Mouse (Mus musculus) embryonic facial prominence, embryonic 14.5 days (tissue): Measurements from ENCODE around the gene Ubap2. TPM values are rescaled to one million over a fixed set of nuclear protein-coding genes. Genes with fewer than 3 reads are reported as not detected.

Experiments
- ATAC-seq: fragments of 200-750 bp; cut with Nextera tagmentation; 2 replicates; pipeline ENCODE4 v1.8.0; 2017; ENCODE audit warnings: low read depth, moderate number of reproducible peaks, moderate TSS enrichment
- DNase-seq: peaks from one replicate; pipeline ENCODE4 v3.0.0-alpha.2; 2015; ENCODE audit warnings: low spot score
- H3K27ac ChIP-seq: fragments of 300-500 bp; sonication (generic); replicated peaks from 2 replicates; pipeline ENCODE4 v1.5.1; 2014; ENCODE audit warnings: low read depth, mild to moderate bottlenecking, low read length, moderate library complexity
- H3K27me3 ChIP-seq: fragments of 300-500 bp; sonication (generic); replicated peaks from 2 replicates; pipeline ENCODE4 v1.6.1; 2014; ENCODE audit warnings: low read length; ENCODE audit not compliant: control insufficient read depth, insufficient read depth
- H3K36me3 ChIP-seq: fragments of 300-500 bp; sonication (generic); 2 replicates; pipeline ENCODE4 v1.6.1; 2014; ENCODE audit warnings: low read length, mixed read lengths; ENCODE audit not compliant: control insufficient read depth, insufficient read depth
- H3K4me1 ChIP-seq: fragments of 300-500 bp; sonication (generic); 2 replicates; pipeline ENCODE4 v1.6.1; 2014; ENCODE audit warnings: antibody characterized with exemption, low read length; ENCODE audit not compliant: control insufficient read depth, insufficient read depth
- H3K4me2 ChIP-seq: fragments of 300-500 bp; sonication (generic); 2 replicates; pipeline ENCODE4 v1.6.1; 2014; ENCODE audit warnings: low read depth, mild to moderate bottlenecking, low read length, moderate library complexity, mixed read lengths
- H3K4me3 ChIP-seq: fragments of 300-500 bp; sonication (generic); 2 replicates; pipeline ENCODE4 v1.5.1; 2014; ENCODE audit warnings: low read depth, mild to moderate bottlenecking, low read length
- H3K9ac ChIP-seq: fragments of 300-500 bp; sonication (generic); 2 replicates; pipeline ENCODE4 v1.6.1; 2014; ENCODE audit warnings: low read depth, mild to moderate bottlenecking, low read length, moderate library complexity, mixed read lengths
- H3K9me3 ChIP-seq: fragments of 300-500 bp; sonication (generic); 2 replicates; pipeline ENCODE4 v1.6.1; 2016; ENCODE audit warnings: low read length; ENCODE audit not compliant: control insufficient read depth
- WGBS: fragments of 180-500 bp; shearing (Covaris S2); extraction: QIAGEN DNeasy Blood & Tissue Kit; methylation state at CpG from one replicate; pipeline ENCODE4 v1.1.7; 2014; 5-methylcytosine and 5-hydroxymethylcytosine counted together
- polyA plus RNA-seq: library from polyadenylated mRNA; unstranded; fragments of >200 nt; fragmentation: Nextera tagmentation; extraction: Ambion mirVana; gene quantifications from 2 replicates; pipeline ENCODE4 v1.2.1, GENCODE M21; 2014

Ubap2 gene
- polyA plus RNA-seq, 1 experiment from 2014 or later: 62.7 TPM

DNA sequence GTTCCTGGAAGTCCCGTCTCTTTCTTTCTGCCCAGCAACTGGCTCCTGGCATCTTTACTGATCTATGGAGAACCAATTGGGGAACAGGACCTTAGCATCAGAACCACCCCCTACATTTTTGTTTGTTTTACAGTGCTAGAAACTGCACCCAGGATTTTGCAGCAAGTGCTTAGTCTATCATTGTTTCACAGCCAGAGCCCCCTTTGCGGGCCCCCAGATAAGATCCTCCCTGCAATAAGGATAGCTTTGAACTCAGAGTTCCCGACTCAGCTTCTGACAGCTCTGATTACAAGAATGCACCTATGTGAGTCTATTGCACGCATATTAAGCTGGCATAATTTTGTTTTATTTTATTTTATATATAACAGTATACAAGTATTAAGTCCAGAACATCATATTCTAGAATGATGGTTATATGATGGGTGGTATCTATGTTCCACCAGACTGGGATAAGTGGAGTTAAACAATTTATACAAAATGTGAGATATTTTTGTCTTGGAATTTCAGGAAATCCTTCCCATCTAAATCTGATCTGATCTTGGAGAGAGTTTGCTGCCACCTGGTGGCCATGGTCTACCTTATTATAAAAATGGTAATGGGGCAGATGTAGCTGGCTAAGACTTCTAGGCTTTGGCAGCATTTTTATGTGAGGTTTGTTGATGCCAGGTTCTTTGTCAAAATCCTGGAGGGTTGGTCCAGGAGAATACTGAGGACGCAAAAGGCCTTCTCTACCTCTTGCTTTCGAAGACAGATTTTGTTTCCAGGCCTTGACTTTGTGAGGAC is 109.1 kb downstream of the Ubap2 start:
- Histone ChIP-seq H3K4me2 (no peak overlapping the region), H3K36me3 (peaks cover 16% of the 10 kb centered on the region; the same call in 1 of the 2 replicates), H3K4me3 (no peak overlapping the region), H3K27me3 (no peaks in the 10 kb centered on the region), H3K9ac (no peak overlapping the region), H3K4me1 (no peaks in the 10 kb centered on the region), H3K9me3 (no peaks in the 10 kb centered on the region), H3K27ac (no peak overlapping the region)
- no peak for ATAC-seq
- WGBS: 68% methylated on average over 6 of the region's 6 CpGs
- peak; percentile 87 for DNase-seq

GRCm38 (mm10) chr4:41164974-41165373 is 110.0 kb downstream of the Ubap2 start:
- no peak for ATAC-seq
- Histone ChIP-seq H3K4me3 (no peak overlapping the region), H3K9ac (no peak overlapping the region), H3K4me1 (no peaks in the 10 kb centered on the region), H3K36me3 (peaks cover 16% of the 10 kb centered on the region; the same call in 1 of the 2 replicates), H3K4me2 (no peak overlapping the region), H3K9me3 (no peaks in the 10 kb centered on the region), H3K27me3 (no peaks in the 10 kb centered on the region), H3K27ac (no peak overlapping the region)
- 29% methylated on average over 2 of the region's 2 CpGs for WGBS
- no peak for DNase-seq

DNA sequence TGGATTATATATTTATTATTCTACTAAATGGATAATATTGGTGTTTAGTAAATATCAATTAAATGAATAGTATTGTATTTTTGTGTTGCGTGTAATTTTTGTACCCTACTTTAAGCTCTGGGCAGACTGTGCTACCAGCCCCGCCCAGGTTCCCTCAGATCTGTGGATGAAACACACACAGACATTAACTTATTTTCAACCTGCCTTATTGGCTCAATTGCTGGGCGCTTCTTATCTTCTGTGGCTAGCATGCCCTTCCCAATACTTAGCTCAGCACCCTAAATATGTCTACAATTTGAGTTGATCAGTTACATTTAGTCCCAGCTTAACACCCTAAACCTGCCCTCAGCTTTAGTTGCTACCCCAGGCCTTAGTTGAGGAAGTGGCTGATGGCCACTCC is 113.7 kb downstream of the Ubap2 start:
- DNase-seq (no peak), ATAC-seq (no peak)
- Histone ChIP-seq H3K27ac (no peak overlapping the region), H3K9ac (no peak overlapping the region), H3K4me3 (no peak overlapping the region), H3K4me1 (peaks cover 4% of the 10 kb centered on the region; the same call in 1 of the 2 replicates), H3K4me2 (no peak overlapping the region), H3K9me3 (no peaks in the 10 kb centered on the region), H3K27me3 (no peaks in the 10 kb centered on the region), H3K36me3 (0 out of 2 replicates have a peak, but pooled peaks cover 3% of the 10 kb centered on the region)
- 97% methylated on average over 3 of the region's 3 CpGs for WGBS

GRCm38 (mm10) chr4:41158251-41158650 is 116.7 kb downstream of the Ubap2 start:
- WGBS: 93% methylated on average over 1 of the region's 1 CpGs
- no peaks in the 10 kb centered on the region for H3K9me3 ChIP-seq
- no peak overlapping the region for H3K9ac ChIP-seq
- ATAC-seq (no peak), DNase-seq (no peak)
- no peaks in the 10 kb centered on the region for H3K27me3 ChIP-seq
- H3K36me3 ChIP-seq: no peaks in the 10 kb centered on the region
- H3K4me2 ChIP-seq: no peak overlapping the region
- no peak overlapping the region for H3K27ac ChIP-seq
- no peak overlapping the region for H3K4me3 ChIP-seq
- H3K4me1 ChIP-seq: peaks cover 4% of the 10 kb centered on the region; the same call in 1 of the 2 replicates

DNA sequence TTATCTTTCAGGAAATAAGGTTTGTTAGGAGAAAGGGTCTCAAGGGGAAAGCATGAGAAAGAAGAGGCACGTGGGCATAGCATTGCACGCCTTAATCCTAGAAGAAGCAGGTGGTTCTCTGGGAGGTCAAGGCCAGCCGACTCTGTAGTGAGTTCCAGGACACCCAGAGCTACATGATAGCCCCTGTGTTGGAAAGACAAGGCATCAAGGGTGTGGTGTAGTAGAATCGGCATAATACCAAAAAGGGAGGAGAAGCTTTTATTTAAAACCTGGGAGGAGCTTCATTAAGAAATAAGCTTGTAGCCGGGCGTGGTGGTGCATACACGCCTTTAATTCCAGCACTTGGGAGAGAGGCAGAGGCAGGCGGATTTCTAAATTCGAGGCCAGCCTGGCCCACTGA is 118.0 kb downstream of the Ubap2 start:
- Histone ChIP-seq H3K4me2 (no peak overlapping the region), H3K36me3 (no peaks in the 10 kb centered on the region), H3K27ac (no peak overlapping the region), H3K27me3 (no peaks in the 10 kb centered on the region), H3K4me3 (no peak overlapping the region), H3K4me1 (peaks cover 4% of the 10 kb centered on the region; the same call in 1 of the 2 replicates), H3K9me3 (no peaks in the 10 kb centered on the region), H3K9ac (no peak overlapping the region)
- ATAC-seq (no peak), DNase-seq (no peak)
- WGBS: 81% methylated on average over 9 of the region's 9 CpGs

DNA sequence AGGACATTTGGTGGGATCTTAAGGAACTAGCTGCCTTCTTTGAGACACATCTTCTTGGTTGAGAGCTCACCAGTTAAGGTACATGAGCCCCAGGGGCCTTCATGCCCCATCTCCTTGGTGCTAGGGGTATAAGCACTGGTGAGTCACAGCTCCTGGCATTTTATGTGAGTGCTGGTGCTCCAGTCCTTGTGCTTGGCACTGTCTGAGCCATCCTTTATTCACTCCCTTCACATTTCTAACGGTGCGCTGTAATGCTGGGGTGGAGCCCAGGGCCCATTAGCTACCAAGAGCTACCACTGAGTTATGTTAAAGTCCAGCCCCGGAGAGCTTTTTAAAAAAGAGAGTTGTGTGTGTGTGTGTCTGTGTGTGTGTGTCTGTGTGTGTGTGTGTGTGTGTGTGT is 121.8 kb downstream of the Ubap2 start:
- H3K36me3 ChIP-seq: peaks cover 9% of the 10 kb centered on the region; the same call in 1 of the 2 replicates
- no peaks in the 10 kb centered on the region for H3K27me3 ChIP-seq
- no peak overlapping the region for H3K27ac ChIP-seq
- peaks cover 4% of the 10 kb centered on the region; the same call in 1 of the 2 replicates for H3K4me1 ChIP-seq
- H3K9me3 ChIP-seq: no peaks in the 10 kb centered on the region
- H3K4me2 ChIP-seq: no peak overlapping the region
- no peak overlapping the region for H3K9ac ChIP-seq
- ATAC-seq (no peak), DNase-seq (no peak)
- 81% methylated on average over 3 of the region's 3 CpGs for WGBS
- no peak overlapping the region for H3K4me3 ChIP-seq

DNA sequence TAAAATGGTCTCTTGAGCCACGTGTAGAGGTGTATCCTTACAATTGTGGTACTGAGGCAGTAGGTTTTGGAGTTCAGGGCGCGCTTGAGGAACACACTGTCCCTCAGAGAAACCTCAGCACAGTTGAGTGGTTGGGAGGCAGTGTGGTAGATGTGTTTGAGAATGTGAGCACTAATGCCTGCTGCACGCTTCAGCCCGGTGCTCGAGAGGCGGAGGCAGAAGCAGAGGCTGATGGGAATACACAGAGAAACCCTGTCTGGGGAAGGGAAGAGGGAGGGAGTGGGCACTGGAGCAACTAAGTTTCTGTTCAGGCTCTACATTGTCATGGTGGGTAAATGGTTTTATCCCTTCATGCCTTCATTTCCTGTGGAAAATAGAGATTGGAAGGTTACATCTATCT is 123.8 kb downstream of the Ubap2 start:
- no peak overlapping the region for H3K4me3 ChIP-seq
- H3K4me2 ChIP-seq: no peak overlapping the region
- H3K36me3 ChIP-seq: peaks cover 9% of the 10 kb centered on the region; the same call in 1 of the 2 replicates
- no peak overlapping the region for H3K9ac ChIP-seq
- no peaks in the 10 kb centered on the region for H3K27me3 ChIP-seq
- ATAC-seq (no peak), DNase-seq (no peak)
- 93% methylated on average over 7 of the region's 7 CpGs for WGBS
- H3K9me3 ChIP-seq: no peaks in the 10 kb centered on the region
- H3K4me1 ChIP-seq: no peaks in the 10 kb centered on the region
- H3K27ac ChIP-seq: no peak overlapping the region

- H3K9me3 ChIP-seq: no peaks in the 10 kb centered on the region
- H3K9ac ChIP-seq: no peak overlapping the region
- DNase-seq (no peak), ATAC-seq (no peak)
- H3K4me3 ChIP-seq: no peak overlapping the region
- H3K4me1 ChIP-seq: no peaks in the 10 kb centered on the region
- H3K27me3 ChIP-seq: no peaks in the 10 kb centered on the region
- no peak overlapping the region for H3K27ac ChIP-seq
- no peak overlapping the region for H3K4me2 ChIP-seq
- H3K36me3 ChIP-seq: peaks cover 9% of the 10 kb centered on the region; the same call in 1 of the 2 replicates
- WGBS: 100% methylated on average over 3 of the region's 3 CpGs
Observed at GRCm38 (mm10) chr4:41149891-41150290, 125.1 kb downstream of the Ubap2 start.
